Mouse (Mus musculus) cerebellum, adult 2 months (tissue): ENCODE data around the gene Adamtsl2.

Experiments used
- CTCF ChIP-seq: fragments of 200-500 bp; IDR thresholded peaks from 2 replicates; pipeline ENCODE4 v1.5.1; 2011; ENCODE audit warnings: low read depth, mild to moderate bottlenecking, control low read depth, low read length, moderate library complexity, borderline replicate concordance; ENCODE audit not compliant: insufficient read depth
- POLR2A ChIP-seq: fragments of 200-500 bp; IDR thresholded peaks from 2 replicates; pipeline ENCODE4 v1.6.1; 2011; ENCODE audit warnings: low read length, control low read depth, borderline replicate concordance; ENCODE audit not compliant: insufficient read depth

- peak; percentile 36; the same call in 1 of the 2 replicates for TF ChIP-seq CTCF
- TF ChIP-seq POLR2A, result no peak
Observed at GRCm38 (mm10) chr2:27077655-27078244, 1.4 kb upstream of the Adamtsl2 start.
